31 mouse cellular contexts compared by ENCODE assay signal in the genomic region with DNA sequence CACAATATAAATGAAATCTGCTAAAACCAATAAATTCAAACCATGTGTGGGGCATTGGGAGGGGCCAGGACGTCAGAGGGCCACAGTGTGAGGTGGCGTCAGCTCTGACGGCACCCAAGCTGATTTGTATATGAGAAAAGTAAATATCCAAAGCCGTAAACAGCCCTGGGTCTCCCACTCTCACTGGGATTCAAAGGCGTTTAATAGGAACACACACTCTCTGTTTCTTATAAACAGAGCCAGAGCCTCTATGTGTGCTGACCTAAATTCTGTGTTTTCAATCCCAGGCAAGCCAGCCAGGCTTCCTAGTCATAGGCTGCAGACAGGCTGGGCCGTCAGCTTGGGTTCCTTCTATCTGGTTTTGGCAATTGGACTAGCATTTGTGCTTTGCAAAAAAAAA. TPM values are rescaled to one million over a fixed set of nuclear protein-coding genes. Genes with fewer than 3 reads are reported as not detected.
DNase-seq lines count a peak whose midpoint lies in the region; ATAC-seq and TF ChIP-seq lines count a peak whose summit lies in the region.
"Had no signal": no experiment of that assay in that cellular context is flagged by ENCODE, and none has a peak within 500 bp of the region (broad histone marks: within the 10 kb centered on the region; RNA-seq: fewer than 3 reads in every experiment).

No protein-coding gene starts in this region.

- 31% methylated on average over 6 of the region's 6 CpGs for WGBS in intestine, embryonic 15.5 days
- 44% methylated on average over 6 of the region's 6 CpGs for WGBS in intestine, postnatal 0 days
- WGBS in limb, embryonic 12.5 days: 17% methylated on average over 6 of the region's 6 CpGs

- TF ChIP-seq CTCF in intestine, postnatal 0 days (IDR thresholded peaks at IDR 0.05; ENCODE audit: low read depth): no peak

- no peak overlapping the region for H3K27ac ChIP-seq in intestine, embryonic 15.5 days
- no peak overlapping the region for H3K27ac ChIP-seq in intestine, postnatal 0 days (ENCODE audit: low read depth, low read length)
- no peak overlapping the region for H3K27ac ChIP-seq in limb, embryonic 12.5 days
- H3K27ac ChIP-seq: heart, embryonic 13.5 days; hindbrain, postnatal 0 days; kidney, embryonic 15.5 days; liver, embryonic 13.5 days; macrophage; midbrain, embryonic 15.5 days; neural tube, embryonic 12.5 days had no signal

- H3K9me3 ChIP-seq in intestine, embryonic 15.5 days: no peaks in the 10 kb centered on the region
- H3K9me3 ChIP-seq in intestine, postnatal 0 days (ENCODE audit: control insufficient read depth): no peaks in the 10 kb centered on the region
- no peaks in the 10 kb centered on the region for H3K9me3 ChIP-seq in limb, embryonic 12.5 days
- H3K9me3 ChIP-seq: heart, embryonic 13.5 days; kidney, embryonic 15.5 days; liver, embryonic 13.5 days; midbrain, embryonic 15.5 days; neural tube, embryonic 12.5 days had no signal

- no peak overlapping the region for H3K4me3 ChIP-seq in intestine, embryonic 15.5 days (replicated peaks)
- no peak overlapping the region for H3K4me3 ChIP-seq in intestine, postnatal 0 days (ENCODE audit: low read depth, low read length)
- H3K4me3 ChIP-seq in limb, embryonic 12.5 days (replicated peaks): no peak overlapping the region
- H3K4me3 ChIP-seq: heart, embryonic 13.5 days; kidney, embryonic 15.5 days; liver, embryonic 13.5 days; midbrain, embryonic 15.5 days; neural tube, embryonic 12.5 days had no signal

- no peak overlapping the region for H3K4me2 ChIP-seq in intestine, embryonic 15.5 days (replicated peaks)
- H3K4me2 ChIP-seq in intestine, postnatal 0 days (replicated peaks; ENCODE audit: low read depth): no peak overlapping the region
- H3K4me2 ChIP-seq in limb, embryonic 12.5 days: peak overlapping the region; percentile 7; the same call in 1 of the 2 replicates
- H3K4me2 ChIP-seq: heart, embryonic 13.5 days; kidney, embryonic 15.5 days; liver, embryonic 13.5 days; midbrain, embryonic 15.5 days; neural tube, embryonic 12.5 days had no signal

- H3K27me3 ChIP-seq in intestine, embryonic 15.5 days (replicated peaks): no peaks in the 10 kb centered on the region
- H3K27me3 ChIP-seq in intestine, postnatal 0 days (replicated peaks; ENCODE audit: control insufficient read depth, insufficient read depth, low read length): no peaks in the 10 kb centered on the region
- H3K27me3 ChIP-seq in limb, embryonic 12.5 days: peaks cover 54% of the 10 kb centered on the region
- H3K27me3 ChIP-seq: kidney, embryonic 15.5 days; liver, embryonic 13.5 days; midbrain, embryonic 15.5 days; neural tube, embryonic 12.5 days; Patski had no signal

- no peaks in the 10 kb centered on the region for H3K36me3 ChIP-seq in intestine, embryonic 15.5 days
- H3K36me3 ChIP-seq in intestine, postnatal 0 days (ENCODE audit: control insufficient read depth, insufficient read depth): no peaks in the 10 kb centered on the region
- H3K36me3 ChIP-seq in limb, embryonic 12.5 days: no peaks in the 10 kb centered on the region
- H3K36me3 ChIP-seq: G1E; heart, embryonic 13.5 days; kidney, embryonic 15.5 days; liver, embryonic 13.5 days; midbrain, embryonic 15.5 days; neural tube, embryonic 12.5 days had no signal

- H3K4me1 ChIP-seq in intestine, embryonic 15.5 days (replicated peaks): 0 out of 2 replicates have a peak, but pooled peaks cover 2% of the 10 kb centered on the region
- no peaks in the 10 kb centered on the region for H3K4me1 ChIP-seq in intestine, postnatal 0 days (replicated peaks; ENCODE audit: control insufficient read depth, insufficient read depth, low read length)
- H3K4me1 ChIP-seq in limb, embryonic 12.5 days (replicated peaks): peaks cover 17% of the 10 kb centered on the region
- H3K4me1 ChIP-seq: liver, embryonic 13.5 days; midbrain, embryonic 15.5 days; neural tube, embryonic 12.5 days had no signal

- ATAC-seq in intestine, embryonic 15.5 days: 0 out of 2 replicates have a peak, but pooled peaks have one; percentile 17
- no peak for ATAC-seq in intestine, postnatal 0 days
- 0 out of 2 replicates have a peak, but pooled peaks have one; percentile 34 for ATAC-seq in limb, embryonic 12.5 days (ENCODE audit: insufficient number of reproducible peaks, insufficient read depth, low FRiP score, low TSS enrichment, low read depth)
- ATAC-seq: forebrain, postnatal 0 days; hindbrain, postnatal 0 days; Patski had no signal

- H3K9ac ChIP-seq in intestine, embryonic 15.5 days: no peak overlapping the region
- H3K9ac ChIP-seq in intestine, postnatal 0 days (ENCODE audit: low read depth, low read length): no peak overlapping the region; the same call in 1 of the 2 replicates
- no peak overlapping the region for H3K9ac ChIP-seq in limb, embryonic 12.5 days (replicated peaks)
- H3K9ac ChIP-seq: forebrain, postnatal 0 days; heart, embryonic 13.5 days; kidney, embryonic 15.5 days; liver, embryonic 13.5 days; midbrain, embryonic 15.5 days; neural tube, embryonic 12.5 days had no signal

- peak; percentile 56 for DNase-seq in lung, postnatal 10 days
- no peak for DNase-seq in lung, postnatal 25 days (ENCODE audit: low spot score)
- no peak for DNase-seq in adrenal gland, postnatal 14 days
- no peak for DNase-seq in embryo, embryonic 9.5 days (ENCODE audit: extremely low spot score)
- DNase-seq: B cell, adult 2 months; cerebellum, adult 18-20 months; cerebellum, postnatal 14 days; forebrain, postnatal 0 days; heart, adult 11 months; heart, postnatal 14 days; kidney, adult 11 months; kidney, postnatal 36 days; layer of hippocampus, adult 9-11 months; left cerebral cortex, postnatal 4 days; liver, embryonic 13.5 days; retina, postnatal 1 day; right cerebral cortex, postnatal 25 days; spleen, adult 18-20 months; thymus, postnatal 14 days had no signal

RNA-seq across cellular contexts. Expression of a gene that starts 16.6 kb away (rescaled TPM):
- polyA plus RNA-seq in intestine, embryonic 15.5 days (2015; fragmentation: Nextera tagmentation; extraction: Ambion mirVana): 0.53 and 0.61 TPM in 2 replicates
- polyA plus RNA-seq in intestine, postnatal 0 days (2015; fragmentation: Nextera tagmentation; extraction: Ambion mirVana): 0.20 and 0.27 TPM in 2 replicates
- polyA plus RNA-seq in limb, embryonic 12.5 days (2016; fragmentation: Nextera tagmentation; extraction: Ambion mirVana): 0.59 and 0.72 TPM in 2 replicates
- 0.90 and 1.0 TPM in 2 replicates for total RNA-seq in adrenal gland, postnatal 14 days (2021)
- total RNA-seq: CH12.LX had no signal
- polyA plus RNA-seq: G1E, macrophage had no signal
